Mouse (Mus musculus) embryonic facial prominence, embryonic 15.5 days (tissue): Measurements from ENCODE around the gene Dnah1. TPM values are rescaled to one million over a fixed set of nuclear protein-coding genes. Genes with fewer than 3 reads are reported as not detected.
A peak's percentile ranks its signal among the peaks of the same experiment; 100 is the strongest.

Experiments used
- ATAC-seq: fragments of 200-750 bp; cut with Nextera tagmentation; 2 replicates; pipeline ENCODE4 v1.8.0; 2017; ENCODE audit warnings: low read depth, moderate TSS enrichment; ENCODE audit not compliant: insufficient number of reproducible peaks, low FRiP score, low TSS enrichment
- H3K27ac ChIP-seq: fragments of 300-500 bp; sonication (generic); replicated peaks from 2 replicates; pipeline ENCODE4 v1.5.1; 2015; ENCODE audit warnings: mild to moderate bottlenecking, inconsistent platforms
- H3K27me3 ChIP-seq: fragments of 300-500 bp; sonication (generic); 2 replicates; pipeline ENCODE4 v1.6.1; 2015; ENCODE audit warnings: inconsistent platforms
- H3K36me3 ChIP-seq: fragments of 300-500 bp; sonication (generic); 2 replicates; pipeline ENCODE4 v1.6.1; 2015; ENCODE audit warnings: mild to moderate bottlenecking, inconsistent platforms
- H3K4me1 ChIP-seq: fragments of 300-500 bp; sonication (generic); 2 replicates; pipeline ENCODE4 v1.6.1; 2015; ENCODE audit warnings: inconsistent platforms
- H3K4me2 ChIP-seq: fragments of 300-500 bp; sonication (generic); replicated peaks from 2 replicates; pipeline ENCODE4 v1.6.1; 2015; ENCODE audit warnings: mild to moderate bottlenecking, inconsistent platforms
- H3K4me3 ChIP-seq: fragments of 300-500 bp; sonication (generic); replicated peaks from 2 replicates; pipeline ENCODE4 v1.5.1; 2015; ENCODE audit warnings: mild to moderate bottlenecking, inconsistent platforms
- H3K9ac ChIP-seq: fragments of 300-500 bp; sonication (generic); 2 replicates; pipeline ENCODE4 v1.6.1; 2015; ENCODE audit warnings: inconsistent platforms
- H3K9me3 ChIP-seq: fragments of 300-500 bp; sonication (generic); replicated peaks from 2 replicates; pipeline ENCODE4 v1.6.1; 2016; ENCODE audit warnings: inconsistent platforms
- WGBS: fragments of 180-500 bp; shearing (Covaris S2); methylation state at CpG from one replicate; pipeline ENCODE4 v1.1.7; 2015; 5-methylcytosine and 5-hydroxymethylcytosine counted together
- polyA plus RNA-seq: library from polyadenylated mRNA; unstranded; fragments of >200 nt; fragmentation: Nextera tagmentation; extraction: Ambion mirVana; gene quantifications from 2 replicates; pipeline ENCODE4 v1.2.1, GENCODE M21; 2015

Gene Dnah1
- polyA plus RNA-seq, 1 experiment from 2014 or later: 7.2 TPM

DNA sequence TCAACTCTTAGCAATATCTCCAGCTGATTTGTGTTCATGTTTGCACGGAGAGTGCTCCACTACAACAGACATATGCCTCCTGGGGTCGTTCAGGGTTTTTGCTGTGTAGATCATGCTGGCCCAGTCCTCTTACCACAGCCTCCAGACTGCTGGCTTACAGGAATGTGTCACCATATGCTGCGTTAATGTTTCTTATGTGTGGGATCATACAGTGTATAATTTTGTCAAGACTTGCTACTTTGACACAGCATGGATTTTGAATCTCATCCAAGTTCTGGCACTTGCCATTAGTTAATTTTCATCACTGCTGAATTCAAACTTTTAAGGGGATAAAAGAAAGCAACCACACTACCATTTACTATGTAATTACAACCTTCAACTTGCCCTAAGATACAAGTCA lies 12.1 kb upstream of the Dnah1 start:
- Histone ChIP-seq H3K4me2 (peak overlapping the region; percentile 61), H3K9me3 (no peaks in the 10 kb centered on the region), H3K27ac (no peak overlapping the region), H3K4me3 (peak overlapping the region; percentile 98), H3K27me3 (no peaks in the 10 kb centered on the region), H3K36me3 (peaks cover 4% of the 10 kb centered on the region; the same call in 1 of the 2 replicates), H3K4me1 (peaks cover 4% of the 10 kb centered on the region), H3K9ac (no peak overlapping the region)
- ATAC-seq: no peak
- WGBS: 41% methylated on average over 3 of the region's 3 CpGs

DNA sequence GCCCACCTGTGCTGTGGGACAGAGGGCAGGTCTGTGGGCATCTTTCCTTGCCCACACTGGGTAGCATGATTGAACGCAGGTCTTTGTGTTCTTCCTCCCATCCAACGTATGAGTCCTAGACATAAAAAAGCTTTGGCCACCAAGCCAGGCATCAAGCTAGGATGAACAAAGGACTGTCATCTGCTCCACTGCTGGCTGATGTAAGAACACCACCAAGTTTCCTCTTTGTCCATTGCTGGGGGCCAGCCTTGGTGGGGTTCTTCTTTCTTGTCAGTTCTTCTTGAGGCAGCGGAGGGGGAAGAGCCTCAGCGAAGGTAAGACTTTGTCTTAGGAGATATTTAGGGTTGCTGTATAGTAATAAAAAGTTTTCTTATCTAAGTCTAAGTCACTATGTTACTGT lies 7.3 kb upstream of the Dnah1 start:
- no peaks in the 10 kb centered on the region for H3K36me3 ChIP-seq
- H3K4me2 ChIP-seq: no peak overlapping the region
- ATAC-seq: no peak
- 85% methylated on average over 4 of the region's 4 CpGs for WGBS
- no peaks in the 10 kb centered on the region for H3K27me3 ChIP-seq
- no peaks in the 10 kb centered on the region for H3K9me3 ChIP-seq
- no peak overlapping the region for H3K9ac ChIP-seq
- no peak overlapping the region for H3K4me3 ChIP-seq
- no peak overlapping the region for H3K27ac ChIP-seq
- no peaks in the 10 kb centered on the region for H3K4me1 ChIP-seq

DNA sequence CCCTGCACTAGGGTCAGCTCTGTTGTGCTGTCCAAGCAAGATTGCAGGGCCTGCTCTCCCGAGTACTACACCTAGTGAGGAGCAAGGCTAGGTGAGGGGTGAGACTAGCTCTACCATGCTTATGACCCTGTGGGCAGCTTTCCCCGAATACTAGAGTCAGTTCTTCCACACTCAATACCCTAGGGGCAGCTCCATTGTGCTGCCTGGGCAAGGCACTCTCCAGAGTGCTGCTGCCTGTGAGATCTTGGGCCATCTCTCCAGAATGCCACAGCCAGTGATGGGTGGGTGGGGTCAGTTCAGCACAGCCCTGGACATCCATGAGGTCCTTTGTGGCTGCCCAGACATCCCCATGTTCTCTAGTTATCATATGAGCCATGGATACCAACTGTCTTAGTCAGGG lies 6.0 kb upstream of the Dnah1 start:
- 40% methylated on average over 2 of the region's 2 CpGs for WGBS
- Histone ChIP-seq H3K4me3 (no peak overlapping the region), H3K27me3 (no peaks in the 10 kb centered on the region), H3K36me3 (no peaks in the 10 kb centered on the region), H3K9ac (no peak overlapping the region), H3K9me3 (no peaks in the 10 kb centered on the region), H3K4me1 (no peaks in the 10 kb centered on the region), H3K27ac (no peak overlapping the region), H3K4me2 (no peak overlapping the region)
- ATAC-seq: no peak

GRCm38 (mm10) chr14:31327681-31328080 lies 4.0 kb upstream of the Dnah1 start:
- WGBS: 75% methylated on average over 4 of the region's 4 CpGs
- peaks cover 7% of the 10 kb centered on the region; the same call in 1 of the 2 replicates for H3K4me1 ChIP-seq
- no peak overlapping the region for H3K4me3 ChIP-seq
- no peaks in the 10 kb centered on the region for H3K36me3 ChIP-seq
- H3K9ac ChIP-seq: no peak overlapping the region
- no peak overlapping the region for H3K27ac ChIP-seq
- H3K27me3 ChIP-seq: no peaks in the 10 kb centered on the region
- no peaks in the 10 kb centered on the region for H3K9me3 ChIP-seq
- no peak for ATAC-seq
- H3K4me2 ChIP-seq: no peak overlapping the region

- no peaks in the 10 kb centered on the region for H3K9me3 ChIP-seq
- no peak overlapping the region for H3K4me3 ChIP-seq
- 91% methylated on average over 1 of the region's 1 CpGs for WGBS
- no peak overlapping the region for H3K4me2 ChIP-seq
- ATAC-seq: no peak
- no peaks in the 10 kb centered on the region for H3K36me3 ChIP-seq
- no peaks in the 10 kb centered on the region for H3K27me3 ChIP-seq
- H3K4me1 ChIP-seq: peaks cover 7% of the 10 kb centered on the region; the same call in 1 of the 2 replicates
- H3K9ac ChIP-seq: no peak overlapping the region
- no peak overlapping the region for H3K27ac ChIP-seq
Measured at GRCm38 (mm10) chr14:31327196-31327595, 3.5 kb upstream of the Dnah1 start.

DNA sequence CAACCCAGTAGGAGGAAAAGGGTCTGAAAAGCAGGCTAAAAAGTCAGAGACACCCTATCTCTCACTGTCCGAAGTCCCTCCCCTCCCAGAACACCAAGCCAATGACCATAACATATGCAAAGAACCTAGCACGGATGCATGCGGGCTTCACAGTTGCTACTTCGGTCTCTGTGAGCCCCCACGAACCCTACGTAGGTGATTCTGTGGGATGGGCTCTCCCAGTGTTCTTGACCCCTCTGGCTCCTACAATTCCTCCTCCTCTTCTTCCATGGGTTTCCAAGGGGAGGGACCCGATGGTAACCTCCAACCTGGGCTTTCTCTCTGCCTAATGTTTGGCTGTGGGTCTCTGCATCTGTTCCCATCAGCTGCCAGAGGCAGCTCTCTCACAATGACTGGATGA lies 3.1 kb upstream of the Dnah1 start:
- ATAC-seq: no peak
- Histone ChIP-seq H3K36me3 (no peaks in the 10 kb centered on the region), H3K4me1 (peaks cover 7% of the 10 kb centered on the region; the same call in 1 of the 2 replicates), H3K9ac (no peak overlapping the region), H3K9me3 (no peaks in the 10 kb centered on the region), H3K4me3 (no peak overlapping the region), H3K27ac (no peak overlapping the region), H3K27me3 (no peaks in the 10 kb centered on the region), H3K4me2 (no peak overlapping the region)
- 64% methylated on average over 7 of the region's 7 CpGs for whole genome bisulfite sequencing

DNA sequence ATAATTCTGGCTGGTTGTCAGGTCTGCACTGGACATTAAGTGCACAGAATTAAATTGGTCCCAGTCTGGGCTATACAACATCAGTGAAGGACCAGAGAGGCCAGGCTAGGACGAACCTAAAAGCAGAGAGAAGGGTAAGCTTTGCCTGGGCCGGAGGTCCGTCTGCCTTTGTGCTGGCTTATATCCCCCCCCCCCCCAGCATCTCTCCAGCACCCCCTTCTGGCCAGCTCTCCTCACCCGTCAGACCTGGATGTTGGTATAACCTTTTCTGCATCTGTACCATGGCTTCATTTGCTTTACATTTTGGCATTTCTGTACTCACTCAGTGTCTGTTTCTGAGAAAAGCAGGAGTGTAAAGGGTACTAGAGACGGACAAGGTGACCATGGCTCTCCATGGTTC lies 1.9 kb upstream of the Dnah1 start:
- no peak overlapping the region for H3K4me2 ChIP-seq

DNA sequence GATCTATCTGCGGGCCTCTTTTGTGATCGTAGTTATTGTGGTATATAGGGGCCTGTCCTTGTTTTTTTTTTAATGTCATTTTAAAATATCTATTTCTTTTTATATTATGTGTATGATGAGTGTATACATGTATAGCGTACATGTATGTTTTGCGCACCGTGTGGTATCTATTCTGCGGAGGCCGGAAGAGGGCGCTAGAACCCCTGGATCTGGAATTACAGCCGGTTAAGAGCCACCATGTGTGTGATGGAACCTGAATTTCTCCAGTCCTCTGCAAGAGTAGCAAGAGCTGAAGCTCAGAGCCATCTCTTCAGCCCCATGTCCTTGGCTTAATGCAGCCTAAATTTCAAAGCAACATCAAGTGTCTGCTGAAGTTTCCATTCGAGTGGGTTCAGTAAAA lies 1.2 kb upstream of the Dnah1 start:
- H3K4me1 ChIP-seq: peaks cover 7% of the 10 kb centered on the region; the same call in 1 of the 2 replicates
- no peaks in the 10 kb centered on the region for H3K27me3 ChIP-seq
- 71% methylated on average over 10 of the region's 10 CpGs for WGBS
- H3K27ac ChIP-seq: no peak overlapping the region
- H3K9ac ChIP-seq: no peak overlapping the region
- H3K4me3 ChIP-seq: no peak overlapping the region
- H3K36me3 ChIP-seq: no peaks in the 10 kb centered on the region
- H3K9me3 ChIP-seq: no peaks in the 10 kb centered on the region
- H3K4me2 ChIP-seq: no peak overlapping the region
- no peak for ATAC-seq

More for the DNA sequence above, 1.9 kb upstream of the Dnah1 start:
- H3K4me1 ChIP-seq: peaks cover 7% of the 10 kb centered on the region; the same call in 1 of the 2 replicates
- 40% methylated on average over 5 of the region's 5 CpGs for WGBS
- no peaks in the 10 kb centered on the region for H3K27me3 ChIP-seq
- H3K4me3 ChIP-seq: no peak overlapping the region
- H3K36me3 ChIP-seq: no peaks in the 10 kb centered on the region
- no peak for ATAC-seq
- no peak overlapping the region for H3K27ac ChIP-seq
- H3K9me3 ChIP-seq: no peaks in the 10 kb centered on the region
- no peak overlapping the region for H3K9ac ChIP-seq

DNA sequence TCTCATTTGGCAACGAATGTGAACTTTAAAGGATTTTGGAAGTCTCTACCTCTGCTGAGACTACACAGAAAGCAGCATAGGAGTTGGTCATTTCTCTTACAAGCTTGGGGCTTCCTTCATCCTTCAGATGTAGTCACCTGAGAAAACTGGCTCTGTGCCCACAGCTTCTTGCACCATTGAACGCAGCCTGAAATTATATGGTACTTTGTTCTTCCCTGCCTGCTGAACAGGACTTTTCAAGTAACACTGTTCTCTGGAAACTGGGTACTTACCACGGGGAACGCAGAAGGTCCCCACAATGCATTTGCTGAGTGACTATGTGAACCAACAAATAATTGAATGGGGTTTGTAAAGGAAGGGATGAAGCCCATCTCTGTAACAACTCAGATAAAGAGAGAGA lies 507 bp downstream of the Dnah1 start:
- Histone ChIP-seq H3K4me2 (peak overlapping the region; percentile 58; the same call in 1 of the 2 replicates), H3K4me3 (peak overlapping the region; percentile 40; the same call in 1 of the 2 replicates), H3K27me3 (no peaks in the 10 kb centered on the region), H3K4me1 (peaks cover 7% of the 10 kb centered on the region; the same call in 1 of the 2 replicates), H3K27ac (no peak overlapping the region), H3K9me3 (no peaks in the 10 kb centered on the region), H3K36me3 (no peaks in the 10 kb centered on the region), H3K9ac (no peak overlapping the region)
- 74% methylated on average over 4 of the region's 4 CpGs for WGBS
- no peak for ATAC-seq

GRCm38 (mm10) chr14:31322191-31322590 lies 1.5 kb downstream of the Dnah1 start:
- Histone ChIP-seq H3K4me3 (no peak overlapping the region), H3K27me3 (no peaks in the 10 kb centered on the region), H3K36me3 (no peaks in the 10 kb centered on the region), H3K9ac (no peak overlapping the region), H3K4me1 (peaks cover 7% of the 10 kb centered on the region; the same call in 1 of the 2 replicates), H3K9me3 (no peaks in the 10 kb centered on the region), H3K4me2 (no peak overlapping the region), H3K27ac (no peak overlapping the region)
- ATAC-seq: no peak
- 89% methylated on average over 3 of the region's 3 CpGs for WGBS

GRCm38 (mm10) chr14:31321181-31321580 lies 2.5 kb downstream of the Dnah1 start:
- Histone ChIP-seq H3K36me3 (no peaks in the 10 kb centered on the region), H3K4me3 (no peak overlapping the region), H3K27ac (no peak overlapping the region), H3K9ac (no peak overlapping the region), H3K4me2 (no peak overlapping the region), H3K27me3 (no peaks in the 10 kb centered on the region), H3K9me3 (no peaks in the 10 kb centered on the region), H3K4me1 (peaks cover 7% of the 10 kb centered on the region; the same call in 1 of the 2 replicates)
- WGBS: 85% methylated on average over 11 of the region's 11 CpGs
- ATAC-seq: no peak

- Histone ChIP-seq H3K27me3 (no peaks in the 10 kb centered on the region; the same call in 1 of the 2 replicates), H3K4me1 (peaks cover 7% of the 10 kb centered on the region; the same call in 1 of the 2 replicates), H3K4me3 (no peak overlapping the region), H3K9ac (no peak overlapping the region), H3K27ac (no peak overlapping the region), H3K4me2 (no peak overlapping the region), H3K9me3 (no peaks in the 10 kb centered on the region), H3K36me3 (no peaks in the 10 kb centered on the region)
- ATAC-seq: no peak
- WGBS: 84% methylated on average over 10 of the region's 10 CpGs
Measured at GRCm38 (mm10) chr14:31319546-31319945, 4.2 kb downstream of the Dnah1 start.
